Mouse (Mus musculus) G1E (cell line): ENCODE measurements around the gene Ptprt. TPM values are rescaled to one million over a fixed set of nuclear protein-coding genes. Genes with fewer than 3 reads are reported as not detected.

Experiments used
- ATAC-seq: 2 replicates; pipeline ENCODE4 v1.8.0; 2016; ENCODE audit warnings: mild to moderate bottlenecking; ENCODE audit not compliant: insufficient number of reproducible peaks, poor library complexity, low FRiP score, severe bottlenecking; ENCODE audit errors: extremely low read depth
- DNase-seq: peaks from one replicate; pipeline ENCODE4 v3.0.0; 2012; ENCODE audit warnings: low spot score
- H3K27me3 ChIP-seq: 2 replicates; pipeline ENCODE4 v1.6.1; 2012; ENCODE audit warnings: mild to moderate bottlenecking, low read length, inconsistent platforms; ENCODE audit not compliant: insufficient read depth
- H3K36me3 ChIP-seq: replicated peaks from 2 replicates; pipeline ENCODE3; 2012; ENCODE audit warnings: mild to moderate bottlenecking, inconsistent platforms
- H3K4me1 ChIP-seq: 2 replicates; pipeline ENCODE4 v1.6.1; 2012; ENCODE audit warnings: low read depth, low read length, inconsistent platforms, mixed read lengths; ENCODE audit not compliant: insufficient read depth
- H3K4me3 ChIP-seq: 2 replicates; pipeline ENCODE4 v1.5.1; 2012; ENCODE audit warnings: low read depth, mild to moderate bottlenecking, inconsistent platforms, low read length, moderate library complexity, mixed read lengths
- H3K9me3 ChIP-seq: replicated peaks from 2 replicates; pipeline ENCODE4 v1.6.1; 2012; ENCODE audit warnings: inconsistent platforms
- CTCF ChIP-seq: IDR thresholded peaks from 2 replicates; pipeline ENCODE4 v1.5.1; 2012; ENCODE audit warnings: low read depth, low read length, inconsistent platforms, mixed read lengths
- GATA1 ChIP-seq: IDR thresholded peaks from 2 replicates; pipeline ENCODE4 v1.6.1; 2012; ENCODE audit warnings: borderline replicate concordance, low read length, inconsistent platforms, mixed read lengths
- GATA2 ChIP-seq: IDR thresholded peaks from 2 replicates; pipeline ENCODE4 v1.6.1; 2012; ENCODE audit warnings: low read depth, low read length, inconsistent platforms, borderline replicate concordance
- POLR2AphosphoS5 ChIP-seq: IDR thresholded peaks from 2 replicates; pipeline ENCODE4 v1.6.1; 2012; ENCODE audit warnings: low read depth, low read length, inconsistent platforms; ENCODE audit not compliant: insufficient replicate concordance
- TAL1 ChIP-seq: conservative IDR thresholded peaks from 2 replicates; pipeline ENCODE4 v1.6.1; 2012; ENCODE audit warnings: low read depth, low read length, inconsistent platforms, mixed read lengths
- polyA plus RNA-seq: library from polyadenylated mRNA; stranded (reverse); fragments of >175 nt; gene quantifications from 2 replicates; pipeline ENCODE4 v1.2.3, GENCODE M21; 2012
- total RNA-seq, 2 experiments: library from RNA; stranded (forward) in 1 of 2; stranded (reverse) in 1 of 2; fragments of 200-1000 nt in 1 of 2; fragments of >200 nt in 1 of 2; fragmentation: Nextera tagmentation in 1 of 2; gene quantifications; 2 replicates each; pipeline ENCODE4 v1.2.3; 2014 to 2017

The Ptprt gene
- total and polyA plus RNA-seq, 3 experiments = 0.05 TPM; not detected in 2

GRCm38 (mm10) chr2:161557874-161558273 lies 1103.1 kb downstream of the Ptprt start:
- ATAC-seq = no peak
- H3K4me3 ChIP-seq = no peak overlapping the region
- TF ChIP-seq CTCF = no peak
- no peak for TF ChIP-seq GATA2
- no peak for TF ChIP-seq TAL1
- no peak for TF ChIP-seq POLR2AphosphoS5
- no peak for TF ChIP-seq GATA1
- H3K36me3 ChIP-seq = no peaks in the 10 kb centered on the region
- DNase-seq = no peak
- H3K27me3 ChIP-seq = no peaks in the 10 kb centered on the region
- H3K4me1 ChIP-seq = no peaks in the 10 kb centered on the region
- H3K9me3 ChIP-seq = peaks cover 62% of the 10 kb centered on the region

DNA sequence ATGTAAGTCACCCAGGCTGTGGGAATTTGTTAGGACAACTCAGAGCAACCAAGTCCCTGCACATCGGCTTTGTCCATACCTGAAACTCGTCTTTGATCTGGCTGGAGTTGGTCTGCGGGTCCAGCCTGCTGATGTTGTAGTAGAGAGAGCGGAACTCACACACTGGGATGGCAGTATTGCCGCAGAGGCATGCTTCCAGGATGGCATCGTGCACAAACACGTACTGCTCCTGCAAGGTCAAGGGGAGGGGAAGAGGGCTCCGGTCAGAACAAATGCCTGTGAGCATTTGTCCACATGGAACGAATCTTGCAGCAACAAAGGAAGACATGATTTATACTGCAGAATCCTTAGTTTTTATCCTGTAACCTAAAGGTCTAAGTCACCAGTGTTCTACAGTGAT lies 1107.3 kb downstream of the Ptprt start:
- peaks cover 45% of the 10 kb centered on the region for H3K9me3 ChIP-seq
- H3K4me3 ChIP-seq = no peak overlapping the region
- ATAC-seq = no peak
- H3K36me3 ChIP-seq = no peaks in the 10 kb centered on the region
- no peaks in the 10 kb centered on the region for H3K27me3 ChIP-seq
- TF ChIP-seq POLR2AphosphoS5 = no peak
- no peaks in the 10 kb centered on the region for H3K4me1 ChIP-seq
- no peak for DNase-seq

- Histone ChIP-seq H3K9me3 (peaks cover 39% of the 10 kb centered on the region), H3K4me1 (no peaks in the 10 kb centered on the region), H3K4me3 (no peak overlapping the region), H3K27me3 (no peaks in the 10 kb centered on the region), H3K36me3 (no peaks in the 10 kb centered on the region)
- TF ChIP-seq GATA1 (no peak), GATA2 (no peak), POLR2AphosphoS5 (no peak), TAL1 (no peak), CTCF (no peak)
- no peak for ATAC-seq
- DNase-seq = no peak
Measured at GRCm38 (mm10) chr2:161552011-161552410, 1108.9 kb downstream of the Ptprt start.

DNA sequence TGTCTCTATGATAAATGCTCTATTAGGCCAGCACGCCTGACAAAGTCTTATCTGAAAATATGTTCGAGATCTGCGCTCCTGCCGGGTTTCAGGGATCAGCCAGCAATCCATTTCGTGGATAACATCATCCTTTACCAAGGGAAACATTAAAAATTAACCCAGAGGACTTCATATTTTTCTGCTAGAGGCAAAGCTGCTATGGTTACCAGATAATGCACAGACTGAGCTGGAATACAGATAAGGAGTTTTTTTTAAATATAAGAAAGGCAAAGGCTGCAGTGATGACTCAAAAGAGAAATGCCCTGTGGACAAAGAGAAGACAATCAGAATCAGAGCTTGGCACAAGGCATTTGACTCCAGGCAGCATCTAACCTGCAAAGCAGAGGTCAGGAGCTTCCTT lies 1111.4 kb downstream of the Ptprt start:
- Histone ChIP-seq H3K36me3 (no peaks in the 10 kb centered on the region), H3K9me3 (peaks cover 51% of the 10 kb centered on the region), H3K27me3 (no peaks in the 10 kb centered on the region), H3K4me1 (no peaks in the 10 kb centered on the region), H3K4me3 (no peak overlapping the region)
- DNase-seq = no peak
- ATAC-seq = no peak
- no peak for TF ChIP-seq CTCF
- no peak for TF ChIP-seq TAL1
- TF ChIP-seq POLR2AphosphoS5 = no peak
- no peak for TF ChIP-seq GATA1
- no peak for TF ChIP-seq GATA2

DNA sequence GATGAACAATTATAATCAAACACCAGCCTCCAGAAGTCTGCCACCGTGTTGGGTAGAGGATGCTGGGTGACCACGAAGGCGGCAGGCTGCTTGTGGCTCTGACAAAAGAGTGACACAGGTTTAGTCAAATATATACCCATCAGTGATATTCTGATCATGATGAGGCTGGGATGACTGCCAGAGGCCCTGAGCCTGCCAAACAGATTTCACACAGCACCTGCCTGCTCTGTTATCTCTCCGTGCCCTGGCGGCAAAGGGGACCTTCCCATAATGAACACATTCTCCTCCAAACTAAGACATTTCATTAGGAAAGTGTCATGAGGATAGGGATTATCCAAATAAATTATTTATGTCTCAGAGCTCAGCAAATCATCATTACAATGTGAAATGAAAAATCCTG lies 1113.6 kb downstream of the Ptprt start:
- DNase-seq (no peak), ATAC-seq (no peak)
- no peaks in the 10 kb centered on the region for H3K36me3 ChIP-seq
- H3K27me3 ChIP-seq = no peaks in the 10 kb centered on the region
- H3K9me3 ChIP-seq = peaks cover 52% of the 10 kb centered on the region
- no peak overlapping the region for H3K4me3 ChIP-seq
- TF ChIP-seq POLR2AphosphoS5 = no peak
- no peak for TF ChIP-seq TAL1
- no peak for TF ChIP-seq GATA1
- TF ChIP-seq CTCF = no peak
- TF ChIP-seq GATA2 = no peak
- H3K4me1 ChIP-seq = no peaks in the 10 kb centered on the region

DNA sequence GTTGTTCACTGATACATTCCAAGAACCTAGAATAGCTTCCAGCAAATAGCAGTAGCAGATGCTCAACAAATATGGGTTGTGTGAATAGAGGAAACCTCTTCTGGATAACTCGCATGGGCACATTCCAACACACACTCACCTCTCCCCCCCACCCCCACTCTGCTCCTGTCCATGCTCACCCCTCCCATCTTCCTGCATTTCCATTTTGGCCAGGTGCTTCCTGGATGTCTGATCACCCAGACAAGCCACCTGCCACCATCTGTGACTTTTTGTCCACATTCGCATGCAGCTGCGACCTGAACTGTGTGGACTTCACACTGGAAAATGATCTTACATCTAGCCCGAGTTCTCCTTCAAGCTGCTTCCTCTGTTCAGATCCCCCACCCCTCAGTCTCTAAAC lies 1115.5 kb downstream of the Ptprt start:
- peaks cover 46% of the 10 kb centered on the region for H3K9me3 ChIP-seq
- ATAC-seq = no peak

GRCm38 (mm10) chr2:161534151-161534550 lies 1126.8 kb downstream of the Ptprt start:
- no peaks in the 10 kb centered on the region for H3K27me3 ChIP-seq
- no peaks in the 10 kb centered on the region for H3K36me3 ChIP-seq
- H3K4me1 ChIP-seq = no peaks in the 10 kb centered on the region
- H3K4me3 ChIP-seq = no peak overlapping the region
- ATAC-seq (no peak), DNase-seq (no peak)
- no peak for TF ChIP-seq CTCF
- peaks cover 46% of the 10 kb centered on the region for H3K9me3 ChIP-seq

More for the DNA sequence above, 1115.5 kb downstream of the Ptprt start:
- TF ChIP-seq TAL1 = no peak
- Histone ChIP-seq H3K4me1 (no peaks in the 10 kb centered on the region), H3K4me3 (no peak overlapping the region), H3K36me3 (no peaks in the 10 kb centered on the region), H3K27me3 (no peaks in the 10 kb centered on the region)
- no peak for DNase-seq
